ENCODE assay signal across 42 mouse cellular contexts in genomic region chr2:172418208-172418607, GRCm38 (mm10). TPM values are rescaled to one million over a fixed set of nuclear protein-coding genes. Genes with fewer than 3 reads are reported as not detected.
"Had no signal": no experiment of that assay in that cellular context is flagged by ENCODE, and none has a peak within 500 bp of the region (broad histone marks: within the 10 kb centered on the region; RNA-seq: fewer than 3 reads in every experiment).

No protein-coding gene starts in this region.

- H3K27ac ChIP-seq: left cerebral cortex, adult 2 months; limb, embryonic 10.5 days; limb, embryonic 12.5 days; limb, embryonic 13.5 days; limb, embryonic 15.5 days; liver, embryonic 12.5 days; liver, embryonic 13.5 days; liver, embryonic 14.5 days; liver, embryonic 15.5 days; lung, embryonic 15.5 days; macrophage; midbrain, embryonic 10.5 days; midbrain, embryonic 12.5 days; midbrain, embryonic 13.5 days; midbrain, embryonic 15.5 days had no signal

- H3K36me3 ChIP-seq: limb, embryonic 10.5 days; limb, embryonic 12.5 days; limb, embryonic 13.5 days; limb, embryonic 15.5 days; liver, embryonic 12.5 days; liver, embryonic 13.5 days; liver, embryonic 15.5 days; lung, embryonic 15.5 days; midbrain, embryonic 10.5 days; midbrain, embryonic 12.5 days; midbrain, embryonic 13.5 days; midbrain, embryonic 15.5 days had no signal

- H3K9ac ChIP-seq: limb, embryonic 12.5 days; limb, embryonic 13.5 days; limb, embryonic 15.5 days; liver, embryonic 12.5 days; liver, embryonic 13.5 days; liver, embryonic 14.5 days; liver, embryonic 15.5 days; liver, postnatal 0 days; lung, embryonic 14.5 days; lung, embryonic 15.5 days; midbrain, embryonic 12.5 days; midbrain, embryonic 13.5 days; midbrain, embryonic 15.5 days had no signal

- H3K9me3 ChIP-seq: limb, embryonic 10.5 days; limb, embryonic 12.5 days; limb, embryonic 13.5 days; limb, embryonic 15.5 days; liver, embryonic 12.5 days; liver, embryonic 13.5 days; liver, embryonic 15.5 days; lung, embryonic 15.5 days; megakaryocyte, embryonic 14.5 days; midbrain, embryonic 10.5 days; midbrain, embryonic 12.5 days; midbrain, embryonic 13.5 days; midbrain, embryonic 15.5 days had no signal

- H3K27me3 ChIP-seq: limb, embryonic 13.5 days; limb, embryonic 15.5 days; liver, embryonic 12.5 days; liver, embryonic 13.5 days; liver, embryonic 15.5 days; lung, embryonic 15.5 days; megakaryocyte, embryonic 14.5 days; midbrain, embryonic 12.5 days; midbrain, embryonic 13.5 days; midbrain, embryonic 15.5 days had no signal

- H3K4me1 ChIP-seq: midbrain, embryonic 12.5 days; midbrain, embryonic 15.5 days had no signal

- H3K4me3 ChIP-seq: left cerebral cortex, adult 2 months; limb, embryonic 10.5 days; limb, embryonic 12.5 days; limb, embryonic 13.5 days; limb, embryonic 15.5 days; liver, embryonic 12.5 days; liver, embryonic 13.5 days; liver, embryonic 15.5 days; lung, embryonic 15.5 days; megakaryocyte, embryonic 14.5 days; midbrain, embryonic 10.5 days; midbrain, embryonic 12.5 days; midbrain, embryonic 13.5 days; midbrain, embryonic 15.5 days; myocyte had no signal

- H3K4me2 ChIP-seq: limb, embryonic 12.5 days; limb, embryonic 13.5 days; limb, embryonic 15.5 days; liver, embryonic 11.5 days; liver, embryonic 12.5 days; liver, embryonic 13.5 days; liver, embryonic 15.5 days; lung, embryonic 14.5 days; lung, embryonic 15.5 days; midbrain, embryonic 12.5 days; midbrain, embryonic 13.5 days; midbrain, embryonic 15.5 days had no signal

- DNase-seq: left cerebral cortex, postnatal 4 days; liver; liver, embryonic 13.5 days; liver, postnatal 0 days; lung, adult 18-20 months; lung, adult 2 months; lung, embryonic 14.5 days; lung, postnatal 10 days; lung, postnatal 14 days; lung, postnatal 36 days; lung, postnatal 4 days had no signal

- ATAC-seq: liver, embryonic 12.5 days; liver, postnatal 0 days; lung, postnatal 0 days; midbrain, embryonic 13.5 days; midbrain, embryonic 15.5 days; midbrain, embryonic 16.5 days had no signal

RNA-seq across cellular contexts. Expression of gene Cass4, which starts 24.6 kb away (rescaled TPM):
- total RNA-seq: liver, adult 2 months; megakaryocyte-erythroid progenitor cell, adult 5-6 weeks had no signal
- polyA plus RNA-seq: liver, adult 2 months had no signal

RNA-seq across cellular contexts. Expression of gene Gcnt7, which starts 40.2 kb away (rescaled TPM):
- total RNA-seq: left cerebral cortex, adult 18-20 months; left cerebral cortex, adult 2 months; left cerebral cortex, adult 8-10 months; left cerebral cortex, postnatal 10 days; left cerebral cortex, postnatal 14 days; left cerebral cortex, postnatal 25 days; left cerebral cortex, postnatal 36 days; left cerebral cortex, postnatal 4 days; liver, adult 2 months; megakaryocyte progenitor cell, adult 5-6 weeks; megakaryocyte, adult 5-6 weeks; megakaryocyte-erythroid progenitor cell, adult 5-6 weeks; midbrain, postnatal 0 days; monocyte, adult 5-6 weeks had no signal
- polyA plus RNA-seq: liver, adult 2 months; lung, adult 2 months; macrophage had no signal
